Mouse (Mus musculus): ENCODE measurements around the gene Cyld. TPM values are rescaled to one million over a fixed set of nuclear protein-coding genes. Genes with fewer than 3 reads are reported as not detected.
"Not testable (repeated sequence)": the region's sequence is repeated elsewhere in the genome, so short reads cannot be mapped to it uniquely, and the experiment has no call there.

Gene Cyld
- 7.7 and 8.2 TPM in 2 replicates for polyA plus RNA-seq (2016; fragmentation: Nextera tagmentation; extraction: Ambion mirVana)

DNA sequence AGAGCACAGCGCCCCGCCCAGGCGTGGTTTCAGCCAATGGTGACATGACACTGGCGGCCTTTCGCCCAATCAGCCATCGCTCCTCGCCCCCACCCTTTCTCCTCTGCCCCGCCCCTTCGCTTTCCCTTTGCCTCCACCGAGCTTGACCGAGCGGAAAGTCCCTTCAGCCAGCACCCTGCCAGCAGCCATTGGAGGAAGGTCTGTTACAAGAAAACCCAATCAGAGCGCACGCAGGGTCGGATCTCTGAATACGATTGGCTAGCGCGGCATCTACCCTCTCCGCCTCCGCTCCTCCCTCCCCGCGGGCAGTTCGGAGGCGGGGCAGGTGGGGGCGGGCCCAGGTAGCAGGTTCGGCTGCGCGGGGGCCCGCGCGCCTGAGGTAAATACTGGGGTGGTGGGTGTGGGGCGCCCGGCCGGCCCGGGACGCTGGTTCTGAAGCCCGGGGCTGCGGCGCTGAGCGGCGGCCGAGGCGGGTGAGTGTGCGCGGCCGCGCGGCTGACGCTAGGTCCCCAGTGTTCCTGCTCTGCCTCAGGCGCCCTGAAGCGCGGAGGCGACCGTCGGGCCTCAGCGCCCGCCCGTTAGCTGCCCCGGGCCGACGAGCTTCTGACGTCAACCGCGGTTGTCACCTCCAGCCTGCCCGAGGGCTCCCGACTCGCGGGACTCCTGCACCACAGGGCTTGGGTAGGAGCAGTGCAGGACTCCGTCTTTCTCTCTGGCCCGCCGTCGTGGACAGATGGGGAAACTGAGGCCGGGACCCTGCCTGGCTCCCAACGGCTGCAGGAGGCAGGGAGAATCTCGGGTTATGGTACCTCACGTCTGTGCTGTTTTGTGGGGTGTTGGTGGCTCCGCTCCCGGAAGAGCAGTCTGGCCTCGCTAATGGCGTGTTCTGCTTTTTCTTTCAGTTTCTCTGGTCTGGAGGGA, at the start of gene Cyld:
Gene Cyld, plus strand, starts transcription at position 308 of the 921 bp plus-strand sequence.
- H3K4me1 ChIP-seq, result peaks cover 26% of the 10 kb centered on the region
- H3K9ac ChIP-seq, result peak within 1 kb of the TSS; percentile 84
- peaks cover under 1% of the 10 kb centered on the region; the same call in 1 of the 2 replicates for H3K27me3 ChIP-seq (replicated peaks)
- H3K4me3 ChIP-seq, result peak within 1 kb of the TSS; percentile 90
- WGBS (ENCODE audit: insufficient replicate concordance), result under 1% methylated on average over 69 of the region's 80 CpGs
- peak within 1 kb of the TSS; percentile 90 for H3K4me2 ChIP-seq
- ATAC-seq, result peak; percentile 97
- H3K27ac ChIP-seq, result peak within 1 kb of the TSS; percentile 67
- no peaks in the 10 kb centered on the region for H3K36me3 ChIP-seq
- H3K9me3 ChIP-seq (replicated peaks), result no peaks in the 10 kb centered on the region

DNA sequence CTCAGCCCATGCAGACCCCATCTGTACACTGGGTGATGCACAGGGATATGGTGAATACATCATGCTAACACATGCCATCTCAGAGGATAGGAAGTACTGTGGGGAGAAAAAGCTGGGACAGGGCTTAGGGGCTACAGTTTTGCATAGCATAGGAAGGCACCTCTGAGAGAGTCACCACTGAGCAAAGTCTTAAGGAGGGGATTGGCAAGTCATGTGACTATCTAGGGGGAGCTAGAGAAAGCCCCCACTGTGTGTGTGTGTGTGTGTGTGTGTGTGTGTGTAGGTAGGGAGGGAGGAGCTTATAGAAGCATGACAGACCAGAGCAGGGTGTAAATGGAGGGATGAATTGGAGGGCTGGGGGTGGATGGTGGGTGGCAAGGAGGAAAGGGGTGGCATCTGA, 48.5 kb upstream of the Cyld start:
- Histone ChIP-seq H3K9me3 (replicated peaks) (no peaks in the 10 kb centered on the region), H3K27ac (no peak overlapping the region), H3K27me3 (replicated peaks) (peaks cover 12% of the 10 kb centered on the region; the same call in 1 of the 2 replicates), H3K36me3 (no peaks in the 10 kb centered on the region), H3K4me1 (peaks cover 12% of the 10 kb centered on the region), H3K9ac (no peak overlapping the region), H3K4me2 (no peak overlapping the region), H3K4me3 (no peak overlapping the region)
- ATAC-seq, result no peak

DNA sequence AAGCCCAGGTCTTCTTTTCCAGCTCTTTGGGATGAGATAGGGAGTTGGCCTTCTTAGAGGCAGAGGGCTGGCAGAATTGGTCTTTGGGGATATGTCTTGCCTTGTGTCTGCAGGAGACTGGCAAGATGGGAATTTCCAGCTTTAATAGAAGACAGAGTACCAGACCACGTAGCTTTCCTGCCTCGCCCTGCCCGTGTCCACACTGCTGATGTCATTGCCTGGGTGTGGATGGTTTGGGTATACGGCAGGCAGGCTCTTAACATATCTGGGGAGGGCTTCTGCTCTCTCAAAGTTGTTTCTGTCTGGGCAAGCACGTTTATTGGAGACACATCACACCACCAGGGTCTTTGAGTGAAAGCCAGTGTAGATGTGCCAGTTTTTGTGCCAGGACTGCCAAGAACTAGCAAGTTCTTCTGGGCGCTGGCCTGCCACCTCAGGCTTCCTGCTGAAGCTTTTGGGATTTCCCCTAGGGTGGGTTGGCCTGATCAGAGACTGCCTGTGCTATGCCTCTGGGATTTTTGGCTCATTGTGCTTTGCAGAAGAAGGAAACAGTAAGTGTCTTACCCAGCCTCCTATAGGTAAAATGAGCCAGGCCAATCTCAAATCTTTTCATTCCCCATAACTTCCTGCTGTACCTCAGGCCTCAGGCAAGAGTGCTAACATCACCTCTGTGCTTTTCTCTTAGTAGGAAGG, 46.7 kb upstream of the Cyld start:
- Histone ChIP-seq H3K4me2 (no peak overlapping the region), H3K4me1 (peaks cover 12% of the 10 kb centered on the region), H3K27me3 (replicated peaks) (peaks cover 12% of the 10 kb centered on the region; the same call in 1 of the 2 replicates), H3K9me3 (replicated peaks) (no peaks in the 10 kb centered on the region), H3K4me3 (no peak overlapping the region), H3K9ac (no peak overlapping the region), H3K27ac (no peak overlapping the region), H3K36me3 (no peaks in the 10 kb centered on the region)
- ATAC-seq, result no peak
- whole genome bisulfite sequencing (ENCODE audit: insufficient replicate concordance), result 65% methylated on average over 6 of the region's 6 CpGs

DNA sequence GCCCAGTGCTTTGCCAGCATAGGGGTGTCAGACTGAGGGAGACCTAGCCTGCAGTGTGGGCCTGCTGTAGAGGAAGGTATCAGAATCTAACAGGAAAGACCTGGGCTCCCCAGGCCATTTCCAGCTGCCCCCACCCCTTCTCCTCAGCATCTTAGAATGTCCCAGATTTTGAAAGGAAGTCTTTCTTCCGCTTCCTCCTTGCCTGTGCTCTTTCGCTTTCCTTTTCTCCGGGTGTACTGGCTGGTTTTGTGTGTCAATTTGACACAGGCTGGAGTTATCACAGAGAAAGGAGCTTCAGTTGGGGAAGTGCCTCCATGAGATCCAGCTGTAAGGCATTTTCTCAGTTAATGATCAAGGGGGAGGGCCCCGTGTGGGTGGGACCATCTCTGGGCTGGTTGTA, 45.7 kb upstream of the Cyld start:
- H3K9me3 ChIP-seq (replicated peaks); ATAC-seq; H3K36me3 ChIP-seq; H3K9ac ChIP-seq; H3K27ac ChIP-seq; H3K4me3 ChIP-seq; H3K4me2 ChIP-seq: not testable (repeated sequence)
- 39% methylated on average over 4 of the region's 4 CpGs for WGBS (ENCODE audit: insufficient replicate concordance)
- Histone ChIP-seq H3K4me1 (peaks cover 12% of the 10 kb centered on the region), H3K27me3 (replicated peaks) (peaks cover 12% of the 10 kb centered on the region; the same call in 1 of the 2 replicates)

DNA sequence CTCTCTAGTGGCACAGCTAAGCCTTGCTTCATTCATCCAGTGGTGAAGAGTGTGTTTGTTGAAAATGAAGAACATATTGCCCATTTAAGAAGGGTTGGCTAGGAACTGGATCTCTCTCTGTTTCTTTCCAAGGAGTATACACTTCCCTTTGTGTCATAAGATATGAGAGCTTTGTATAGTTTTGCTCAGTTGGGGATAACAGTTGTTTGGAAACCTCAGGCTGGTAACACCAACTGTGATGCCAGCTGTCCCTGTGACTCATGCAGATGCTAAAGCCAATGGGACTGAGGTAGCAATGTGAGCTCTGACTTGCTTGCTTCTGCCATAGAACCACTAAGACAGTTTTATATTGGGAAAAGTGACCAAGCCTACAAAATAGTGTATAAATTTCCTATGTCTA, 41.5 kb upstream of the Cyld start:
- no peaks in the 10 kb centered on the region for H3K4me1 ChIP-seq
- H3K27me3 ChIP-seq (replicated peaks), result no peaks in the 10 kb centered on the region
- no peak overlapping the region for H3K9ac ChIP-seq
- no peaks in the 10 kb centered on the region for H3K36me3 ChIP-seq
- H3K4me2 ChIP-seq, result no peak overlapping the region
- H3K27ac ChIP-seq, result no peak overlapping the region
- no peaks in the 10 kb centered on the region for H3K9me3 ChIP-seq (replicated peaks)
- ATAC-seq, result no peak
- no peak overlapping the region for H3K4me3 ChIP-seq

DNA sequence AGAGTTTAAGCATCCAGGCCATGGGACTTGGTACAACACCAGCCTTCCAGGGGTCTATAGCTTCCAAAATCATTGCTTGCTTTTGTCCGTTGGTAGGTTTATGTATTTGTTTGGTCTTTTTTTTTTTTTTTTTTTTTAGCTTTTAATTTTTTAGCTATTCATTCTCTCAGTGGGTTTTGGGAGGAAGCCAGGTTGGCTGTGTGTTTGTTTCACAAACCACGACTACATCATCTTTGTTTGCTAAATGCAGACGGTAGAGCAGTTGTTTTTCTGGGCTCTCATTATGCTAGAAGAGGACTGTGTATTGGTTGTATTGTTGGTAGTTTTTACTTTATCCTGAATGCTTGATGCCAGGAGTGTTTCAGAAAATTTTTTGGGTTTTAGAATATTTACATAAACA, 37.0 kb upstream of the Cyld start:
- Histone ChIP-seq H3K27ac (no peak overlapping the region), H3K4me2 (no peak overlapping the region), H3K4me3 (no peak overlapping the region), H3K9me3 (replicated peaks) (no peaks in the 10 kb centered on the region), H3K4me1 (no peaks in the 10 kb centered on the region), H3K36me3 (no peaks in the 10 kb centered on the region), H3K9ac (no peak overlapping the region), H3K27me3 (replicated peaks) (no peaks in the 10 kb centered on the region)
- no peak for ATAC-seq
- WGBS (ENCODE audit: insufficient replicate concordance), result 70% methylated on average over 3 of the region's 3 CpGs

DNA sequence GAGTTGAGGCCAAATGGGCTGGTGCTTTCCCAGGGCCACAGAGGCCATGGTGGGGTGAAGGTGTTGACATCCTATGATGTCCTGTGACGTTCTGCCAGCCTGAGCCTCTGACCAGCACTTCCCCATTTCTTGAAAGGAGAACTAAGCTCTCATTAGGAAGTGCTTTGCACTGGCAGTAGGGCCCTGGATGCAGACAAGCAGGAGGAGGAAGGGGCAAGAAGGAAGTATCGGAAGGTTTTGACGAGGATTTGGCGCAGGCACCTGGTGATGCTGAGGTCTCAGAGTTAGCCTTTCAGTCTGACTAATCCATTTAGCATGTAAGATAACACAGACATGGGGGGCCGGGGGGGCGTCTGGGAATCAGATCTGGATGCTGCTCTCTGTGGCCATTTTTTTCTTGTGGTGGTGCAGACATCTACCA, 34.4 kb upstream of the Cyld start:
- Histone ChIP-seq H3K4me2 (no peak overlapping the region), H3K27ac (no peak overlapping the region), H3K9me3 (replicated peaks) (no peaks in the 10 kb centered on the region), H3K27me3 (replicated peaks) (no peaks in the 10 kb centered on the region), H3K36me3 (no peaks in the 10 kb centered on the region), H3K4me1 (no peaks in the 10 kb centered on the region), H3K9ac (no peak overlapping the region), H3K4me3 (no peak overlapping the region)
- 0 out of 2 replicates have a peak, but pooled peaks have one; percentile 40 for ATAC-seq
- 33% methylated on average over 6 of the region's 6 CpGs for WGBS (ENCODE audit: insufficient replicate concordance)

DNA sequence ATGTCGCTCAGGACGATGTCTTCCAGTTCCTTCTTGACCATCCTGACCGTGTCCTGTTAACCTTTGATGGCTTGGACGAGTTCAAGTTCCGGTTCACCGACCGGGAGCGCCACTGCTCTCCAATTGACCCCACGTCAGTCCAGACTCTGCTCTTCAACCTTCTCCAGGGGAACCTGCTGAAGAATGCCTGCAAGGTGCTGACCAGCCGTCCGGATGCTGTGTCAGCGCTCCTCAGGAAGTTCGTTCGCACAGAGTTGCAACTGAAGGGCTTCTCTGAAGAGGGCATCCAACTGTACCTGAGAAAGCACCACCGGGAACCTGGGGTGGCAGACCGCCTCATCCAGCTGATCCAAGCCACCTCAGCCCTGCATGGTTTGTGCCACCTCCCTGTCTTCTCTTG, 32.7 kb upstream of the Cyld start:
- Histone ChIP-seq H3K36me3 (no peaks in the 10 kb centered on the region), H3K4me2 (no peak overlapping the region), H3K9me3 (replicated peaks) (no peaks in the 10 kb centered on the region), H3K4me3 (no peak overlapping the region), H3K4me1 (no peaks in the 10 kb centered on the region), H3K9ac (no peak overlapping the region), H3K27ac (no peak overlapping the region), H3K27me3 (replicated peaks) (no peaks in the 10 kb centered on the region)
- 73% methylated on average over 16 of the region's 16 CpGs for WGBS (ENCODE audit: insufficient replicate concordance)
- no peak for ATAC-seq

DNA sequence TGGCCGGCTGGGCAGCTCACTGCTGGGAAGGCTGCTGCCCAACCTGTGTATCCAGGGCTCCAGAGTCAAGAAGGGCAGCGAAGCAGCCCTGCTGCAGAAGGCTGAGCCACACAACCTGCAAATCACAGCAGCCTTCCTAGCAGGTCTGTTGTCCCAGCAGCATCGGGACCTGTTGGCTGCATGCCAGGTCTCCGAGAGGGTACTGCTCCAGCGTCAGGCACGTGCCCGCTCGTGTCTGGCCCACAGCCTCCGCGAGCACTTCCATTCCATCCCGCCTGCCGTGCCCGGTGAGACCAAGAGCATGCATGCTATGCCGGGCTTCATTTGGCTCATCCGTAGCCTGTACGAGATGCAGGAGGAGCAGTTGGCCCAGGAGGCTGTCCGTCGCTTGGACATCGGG, 31.9 kb upstream of the Cyld start:
- H3K4me2 ChIP-seq, result no peak overlapping the region
- no peaks in the 10 kb centered on the region for H3K9me3 ChIP-seq (replicated peaks)
- no peak overlapping the region for H3K27ac ChIP-seq
- H3K4me3 ChIP-seq, result no peak overlapping the region
- no peak for ATAC-seq
- no peaks in the 10 kb centered on the region for H3K4me1 ChIP-seq
- no peaks in the 10 kb centered on the region for H3K27me3 ChIP-seq (replicated peaks)
- no peaks in the 10 kb centered on the region for H3K36me3 ChIP-seq
- WGBS (ENCODE audit: insufficient replicate concordance), result 88% methylated on average over 19 of the region's 19 CpGs
- no peak overlapping the region for H3K9ac ChIP-seq

DNA sequence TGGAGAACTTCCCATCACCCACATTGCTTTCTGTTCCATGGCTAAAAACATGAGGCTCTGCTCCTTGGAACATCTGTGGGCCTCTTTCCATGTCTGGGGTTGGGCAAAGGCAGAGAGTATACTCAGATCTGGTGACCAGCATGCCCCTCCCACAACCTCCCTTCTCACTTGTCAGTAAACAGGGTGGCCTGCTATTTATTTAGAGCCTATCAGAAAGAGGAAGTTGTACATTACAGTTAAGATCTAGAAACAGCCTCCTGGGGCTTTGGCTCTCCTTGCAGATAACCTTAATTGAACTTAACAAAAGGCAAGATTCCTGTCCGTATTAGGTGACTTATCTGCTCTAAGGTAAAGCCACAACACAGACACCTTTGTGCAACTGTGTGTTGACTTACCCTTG, 30.4 kb upstream of the Cyld start:
- H3K4me1 ChIP-seq, result no peaks in the 10 kb centered on the region
- no peak overlapping the region for H3K27ac ChIP-seq
- 10% methylated on average over 1 of the region's 1 CpGs for WGBS (ENCODE audit: insufficient replicate concordance)
- no peak overlapping the region for H3K4me2 ChIP-seq
- no peak overlapping the region for H3K4me3 ChIP-seq
- H3K9me3 ChIP-seq (replicated peaks), result no peaks in the 10 kb centered on the region
- H3K9ac ChIP-seq, result no peak overlapping the region
- no peak for ATAC-seq
- H3K27me3 ChIP-seq (replicated peaks), result no peaks in the 10 kb centered on the region
- no peaks in the 10 kb centered on the region for H3K36me3 ChIP-seq

DNA sequence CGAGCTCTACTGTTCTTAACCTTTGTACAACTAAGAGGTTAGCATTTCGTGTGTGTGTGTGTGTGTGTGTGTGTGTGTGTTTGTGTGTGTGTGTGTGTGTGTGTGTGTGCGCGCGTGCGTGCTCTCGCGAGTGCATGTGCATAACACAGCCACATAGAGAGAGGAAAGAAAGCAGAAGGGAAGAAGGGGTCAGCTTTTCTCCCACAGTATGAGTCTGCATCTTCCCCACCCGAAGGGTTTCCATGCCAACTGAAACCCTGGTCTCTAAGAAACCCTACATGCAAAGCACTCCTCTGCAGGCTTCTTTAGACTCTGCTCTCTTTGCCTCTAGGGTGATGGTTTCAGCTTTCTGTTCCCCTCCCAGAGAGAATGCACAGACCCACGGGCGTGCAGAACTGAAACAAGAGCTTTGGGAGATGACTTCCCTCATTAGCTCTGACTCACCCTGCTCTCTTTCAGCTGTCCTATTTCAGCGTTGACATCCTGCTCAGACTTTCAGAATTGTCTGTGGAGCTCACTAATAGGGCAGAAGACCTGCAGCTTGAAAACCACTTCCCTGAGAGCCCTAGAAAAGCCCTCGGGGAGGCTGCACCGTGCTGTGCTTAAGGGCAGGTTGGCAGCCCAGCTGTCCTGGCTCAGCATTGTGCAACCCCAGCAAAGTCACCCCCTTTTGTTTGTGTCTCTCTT, 28.3 kb upstream of the Cyld start:
- Histone ChIP-seq H3K4me3 (no peak overlapping the region), H3K27me3 (replicated peaks) (0 out of 2 replicates have a peak, but pooled peaks cover 4% of the 10 kb centered on the region), H3K27ac (no peak overlapping the region), H3K9me3 (replicated peaks) (no peaks in the 10 kb centered on the region), H3K4me1 (no peaks in the 10 kb centered on the region), H3K4me2 (no peak overlapping the region), H3K9ac (no peak overlapping the region), H3K36me3 (no peaks in the 10 kb centered on the region)
- WGBS (ENCODE audit: insufficient replicate concordance), result 54% methylated on average over 14 of the region's 14 CpGs
- ATAC-seq, result no peak

DNA sequence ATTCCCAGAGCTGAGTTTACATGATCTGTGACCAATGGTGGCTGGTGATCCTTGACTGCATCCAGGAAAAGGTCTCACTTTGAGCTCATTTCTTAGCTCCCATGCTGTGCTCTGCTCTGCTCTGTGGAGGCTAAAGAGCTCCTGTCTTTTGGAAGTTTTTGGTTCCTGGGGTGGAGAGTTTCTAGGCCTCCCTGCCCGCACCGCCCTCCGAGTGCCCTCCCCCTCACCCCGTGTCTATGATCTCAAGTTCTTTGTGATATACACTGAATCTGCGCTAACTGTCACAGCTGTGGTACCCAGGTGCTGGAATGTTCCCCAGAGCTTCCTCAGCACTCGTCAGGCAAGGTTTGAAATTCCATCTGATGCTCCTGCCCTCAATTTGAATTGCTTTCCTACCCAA, 26.0 kb upstream of the Cyld start:
- Histone ChIP-seq H3K27ac (no peak overlapping the region), H3K4me2 (no peak overlapping the region), H3K9ac (no peak overlapping the region), H3K4me3 (no peak overlapping the region), H3K9me3 (replicated peaks) (no peaks in the 10 kb centered on the region), H3K36me3 (no peaks in the 10 kb centered on the region), H3K27me3 (replicated peaks) (0 out of 2 replicates have a peak, but pooled peaks cover 4% of the 10 kb centered on the region), H3K4me1 (no peaks in the 10 kb centered on the region)
- WGBS (ENCODE audit: insufficient replicate concordance), result 75% methylated on average over 6 of the region's 6 CpGs
- no peak for ATAC-seq
